Mouse (Mus musculus) erythroblast, embryonic 14.5 days (primary cell): ENCODE measurements around the gene Cyb561d1. TPM values are rescaled to one million over a fixed set of nuclear protein-coding genes. Genes with fewer than 3 reads are reported as not detected.

Source experiments
- H3K27me3 ChIP-seq: 2 replicates; pipeline ENCODE4 v1.6.1; 2012; ENCODE audit warnings: inconsistent platforms; ENCODE audit not compliant: control insufficient read depth
- H3K36me3 ChIP-seq: 2 replicates; pipeline ENCODE4 v1.6.1; 2012; ENCODE audit warnings: mild to moderate bottlenecking, inconsistent platforms; ENCODE audit not compliant: control insufficient read depth
- H3K4me1 ChIP-seq: 2 replicates; pipeline ENCODE4 v1.6.1; 2012; ENCODE audit warnings: inconsistent platforms; ENCODE audit not compliant: control insufficient read depth
- H3K4me3 ChIP-seq: replicated peaks from 2 replicates; pipeline ENCODE3; 2012; ENCODE audit warnings: moderate library complexity, mild to moderate bottlenecking, inconsistent platforms
- H3K9me3 ChIP-seq: 2 replicates; pipeline ENCODE4 v1.6.1; 2012; ENCODE audit warnings: low read length, inconsistent platforms, mixed read lengths; ENCODE audit not compliant: control insufficient read depth
- GATA1 ChIP-seq: IDR thresholded peaks from 2 replicates; pipeline ENCODE4 v1.6.1; 2012; ENCODE audit warnings: low read length, inconsistent platforms, mixed read lengths
- TAL1 ChIP-seq: IDR thresholded peaks from 3 replicates; pipeline ENCODE4 v1.6.1; 2012; ENCODE audit warnings: low read length, inconsistent platforms, mixed read lengths
- polyA plus RNA-seq: library from polyadenylated mRNA; stranded (reverse); fragments of >175 nt; gene quantifications from 2 replicates; pipeline ENCODE4 v1.2.3, GENCODE M21; 2012

Cyb561d1 gene
- polyA plus RNA-seq, 1 experiment: 0.33 TPM

- Histone ChIP-seq H3K36me3 (no peaks in the 10 kb centered on the region), H3K4me3 (no peak overlapping the region), H3K27me3 (peaks cover 92% of the 10 kb centered on the region), H3K4me1 (0 out of 2 replicates have a peak, but pooled peaks cover 3% of the 10 kb centered on the region), H3K9me3 (peaks cover 2% of the 10 kb centered on the region; the same call in 1 of the 2 replicates)
- TF ChIP-seq GATA1 (no peak), TAL1 (no peak)
Measured at GRCm38 (mm10) chr3:108225711-108226557, 24.9 kb upstream of the Cyb561d1 start.

DNA sequence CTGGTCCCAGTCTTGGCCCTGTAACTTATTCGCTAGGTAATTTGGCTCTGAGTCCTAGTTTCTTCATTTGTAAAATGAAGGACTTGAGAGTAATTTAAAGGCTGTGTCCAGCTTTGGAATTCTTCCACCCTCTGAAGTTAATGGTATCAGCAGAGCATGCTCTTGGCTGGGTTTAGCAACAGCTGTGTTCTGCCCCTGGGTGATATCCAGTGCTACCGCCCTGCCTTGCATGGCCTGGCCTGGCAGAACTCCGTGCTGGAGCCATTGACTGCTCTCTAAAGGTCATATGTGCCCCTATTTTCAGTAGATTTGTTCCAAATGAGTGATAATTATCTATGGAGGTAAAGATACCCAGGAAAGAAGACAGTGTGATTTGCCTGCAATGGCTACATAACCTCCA is 19.6 kb upstream of the Cyb561d1 start:
- peaks cover 56% of the 10 kb centered on the region for H3K27me3 ChIP-seq

GRCm38 (mm10) chr3:108214734-108215133 is 13.7 kb upstream of the Cyb561d1 start:
- H3K36me3 ChIP-seq: no peaks in the 10 kb centered on the region
- H3K4me1 ChIP-seq: peaks cover 12% of the 10 kb centered on the region
- TF ChIP-seq TAL1 (no peak), GATA1 (no peak)
- no peak overlapping the region for H3K4me3 ChIP-seq
- H3K9me3 ChIP-seq: no peaks in the 10 kb centered on the region
- peaks cover 36% of the 10 kb centered on the region for H3K27me3 ChIP-seq

More for the DNA sequence above, 19.6 kb upstream of the Cyb561d1 start:
- Histone ChIP-seq H3K4me3 (no peak overlapping the region), H3K9me3 (no peaks in the 10 kb centered on the region; the same call in 1 of the 2 replicates), H3K36me3 (no peaks in the 10 kb centered on the region), H3K4me1 (no peaks in the 10 kb centered on the region)
- TF ChIP-seq TAL1 (no peak), GATA1 (no peak)

DNA sequence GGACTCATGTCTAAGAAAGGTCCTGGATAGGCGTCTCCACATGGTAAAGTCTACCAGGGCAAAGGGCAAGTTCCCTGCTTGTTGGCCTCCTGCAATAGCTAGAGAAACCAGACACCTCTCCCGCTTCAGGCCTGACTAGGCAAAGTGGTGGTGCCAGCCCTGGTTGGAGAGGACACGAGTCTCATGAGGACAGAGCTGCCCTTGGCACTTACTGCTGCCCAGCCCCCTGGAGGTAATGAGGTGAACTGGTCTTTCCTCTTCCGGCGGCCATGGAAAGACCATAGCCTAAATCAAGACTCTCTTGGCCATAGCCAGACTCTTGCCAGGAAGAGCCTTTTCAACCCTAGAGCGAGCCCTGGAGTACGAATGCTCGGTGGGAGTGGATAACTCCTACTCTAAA is 11.4 kb upstream of the Cyb561d1 start:
- Histone ChIP-seq H3K9me3 (no peaks in the 10 kb centered on the region), H3K36me3 (peaks cover 2% of the 10 kb centered on the region; the same call in 1 of the 2 replicates), H3K4me3 (no peak overlapping the region), H3K4me1 (peaks cover 26% of the 10 kb centered on the region), H3K27me3 (peaks cover 32% of the 10 kb centered on the region)
- TF ChIP-seq GATA1: no peak
- TF ChIP-seq TAL1: no peak

GRCm38 (mm10) chr3:108211845-108212244 is 10.8 kb upstream of the Cyb561d1 start:
- peaks cover 26% of the 10 kb centered on the region for H3K4me1 ChIP-seq
- TF ChIP-seq GATA1 (no peak), TAL1 (no peak)
- H3K27me3 ChIP-seq: peaks cover 32% of the 10 kb centered on the region
- no peak overlapping the region for H3K4me3 ChIP-seq
- H3K36me3 ChIP-seq: peaks cover 5% of the 10 kb centered on the region
- H3K9me3 ChIP-seq: no peaks in the 10 kb centered on the region

DNA sequence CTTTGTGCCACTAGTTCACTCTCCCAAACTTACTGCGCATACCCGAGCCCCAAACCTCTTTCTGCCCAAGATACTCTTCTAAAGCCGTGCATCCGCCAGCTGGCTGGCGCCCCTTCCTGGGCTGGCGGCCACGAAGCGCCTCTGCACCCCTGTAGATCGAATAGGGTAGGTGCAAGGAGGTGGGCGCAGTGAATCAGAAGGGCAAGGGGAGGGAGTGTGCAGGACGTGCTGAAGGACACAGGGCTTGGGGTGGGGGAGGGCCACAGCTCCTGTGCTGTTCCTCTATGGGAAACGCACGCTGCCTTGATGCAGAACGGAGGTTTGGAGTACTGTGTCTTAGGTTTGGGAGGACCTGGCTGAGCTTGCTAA is 9.7 kb upstream of the Cyb561d1 start, which contains the start of gene Atxn7l2:
TSS of gene Atxn7l2 (minus strand) at position 164 of the 369 bp plus-strand sequence.
- Histone ChIP-seq H3K4me1 (peaks cover 26% of the 10 kb centered on the region), H3K36me3 (peaks cover 16% of the 10 kb centered on the region), H3K4me3 (peak within 1 kb of the TSS; percentile 89), H3K27me3 (peaks cover 29% of the 10 kb centered on the region), H3K9me3 (no peaks in the 10 kb centered on the region)
- TF ChIP-seq TAL1: no peak
- no peak for TF ChIP-seq GATA1

GRCm38 (mm10) chr3:108209946-108210770 is 9.1 kb upstream of the Cyb561d1 start:
- H3K9me3 ChIP-seq: no peaks in the 10 kb centered on the region
- peaks cover 29% of the 10 kb centered on the region for H3K27me3 ChIP-seq
- H3K4me1 ChIP-seq: peaks cover 26% of the 10 kb centered on the region
- TF ChIP-seq GATA1 (no peak), TAL1 (no peak)
- H3K4me3 ChIP-seq: peak overlapping the region; percentile 89
- peaks cover 22% of the 10 kb centered on the region for H3K36me3 ChIP-seq

GRCm38 (mm10) chr3:108209536-108209935 is 8.5 kb upstream of the Cyb561d1 start:
- peaks cover 29% of the 10 kb centered on the region for H3K27me3 ChIP-seq
- peaks cover 27% of the 10 kb centered on the region for H3K36me3 ChIP-seq
- peaks cover 26% of the 10 kb centered on the region for H3K4me1 ChIP-seq
- no peak for TF ChIP-seq TAL1
- TF ChIP-seq GATA1: no peak
- H3K4me3 ChIP-seq: peak overlapping the region; percentile 89
- no peaks in the 10 kb centered on the region for H3K9me3 ChIP-seq

DNA sequence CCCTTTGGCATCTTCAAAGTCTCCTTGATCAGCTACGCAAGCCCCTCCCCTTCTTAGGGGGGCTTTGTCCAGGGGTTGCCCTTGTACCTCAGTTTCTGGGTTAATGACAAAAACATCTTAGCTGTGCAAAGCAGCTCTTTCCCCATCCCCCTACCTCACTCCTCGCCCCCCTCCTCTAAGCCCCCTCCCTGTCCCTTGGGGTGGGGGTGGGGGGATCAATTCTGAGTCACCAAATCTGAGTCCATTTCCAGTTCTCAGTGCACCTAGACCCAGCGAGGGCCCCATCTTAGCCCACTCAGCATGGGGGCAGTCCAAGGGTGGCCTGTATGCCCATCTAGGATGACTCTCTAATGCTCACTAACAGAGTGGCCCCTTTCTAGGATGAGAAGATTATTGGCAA is 8.0 kb upstream of the Cyb561d1 start:
- Histone ChIP-seq H3K4me1 (peaks cover 26% of the 10 kb centered on the region), H3K27me3 (peaks cover 24% of the 10 kb centered on the region), H3K36me3 (peaks cover 32% of the 10 kb centered on the region), H3K4me3 (peak overlapping the region; percentile 89), H3K9me3 (no peaks in the 10 kb centered on the region)
- TF ChIP-seq TAL1 (no peak), GATA1 (no peak)
